Mouse (Mus musculus) olfactory bulb, adult 2 months (tissue): ENCODE data around the gene Ifnlr1. TPM values are rescaled to one million over a fixed set of nuclear protein-coding genes. Genes with fewer than 3 reads are reported as not detected.
A peak's percentile ranks its signal among the peaks of the same experiment; 100 is the strongest.
"Not testable (repeated sequence)": the region's sequence is repeated elsewhere in the genome, so short reads cannot be mapped to it uniquely, and the experiment has no call there.

Experiments used
- H3K27ac ChIP-seq: fragments of 200-500 bp; 2 replicates; pipeline ENCODE4 v1.5.1; 2012; ENCODE audit warnings: low read depth, low read length; ENCODE audit not compliant: insufficient read depth
- H3K4me1 ChIP-seq: fragments of 200-500 bp; 2 replicates; pipeline ENCODE4 v1.6.1; 2012; ENCODE audit warnings: low read length; ENCODE audit not compliant: control insufficient read depth, insufficient read depth
- H3K4me3 ChIP-seq: fragments of 200-500 bp; 2 replicates; pipeline ENCODE4 v1.5.1; 2012; ENCODE audit warnings: mild to moderate bottlenecking, low read depth, low read length, moderate library complexity; ENCODE audit not compliant: insufficient read depth
- CTCF ChIP-seq: fragments of 200-500 bp; IDR thresholded peaks from 2 replicates; pipeline ENCODE4 v1.5.1; 2012; ENCODE audit warnings: low read depth, mild to moderate bottlenecking, low read length, moderate library complexity; ENCODE audit not compliant: insufficient read depth
- POLR2A ChIP-seq: fragments of 200-500 bp; IDR thresholded peaks from 2 replicates; pipeline ENCODE4 v1.6.1; 2012; ENCODE audit warnings: mild to moderate bottlenecking, low read depth, low read length, moderate library complexity; ENCODE audit not compliant: insufficient read depth
- WGBS: fragments of 180-500 bp; shearing (Covaris S2); methylation state at CpG from one replicate; pipeline ENCODE4 v1.1.7; 2018; 5-methylcytosine and 5-hydroxymethylcytosine counted together
- polyA plus RNA-seq: library from polyadenylated mRNA; stranded (reverse); fragments of >200 nt; gene quantifications from 2 replicates; pipeline ENCODE4 v1.2.4, GENCODE M21; 2012; ENCODE audit warnings: low replicate concordance; ENCODE audit not compliant: missing spikeins, insufficient read depth, insufficient read length

The Ifnlr1 gene
- polyA plus RNA-seq, 1 experiment = not detected

DNA sequence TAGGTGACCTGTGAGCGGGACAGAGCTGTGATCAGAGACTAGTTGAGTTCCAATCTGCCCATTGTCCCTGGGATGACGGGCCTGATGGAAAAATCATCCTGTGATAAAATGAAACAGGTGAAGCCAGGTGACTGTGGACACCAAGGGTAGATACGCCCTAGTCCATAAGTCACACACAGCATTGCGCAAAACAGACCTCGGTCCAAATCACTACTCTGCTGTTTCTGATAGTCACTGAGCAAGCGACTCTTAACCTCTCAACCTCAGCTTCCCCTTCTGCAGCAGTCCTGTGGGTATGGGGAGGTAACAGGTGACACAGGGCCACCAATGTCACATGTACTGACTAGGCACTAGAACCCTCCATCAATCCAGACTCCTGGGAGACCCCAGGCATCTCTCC lies 20.0 kb downstream of the Ifnlr1 start:
- Histone ChIP-seq H3K4me1 (no peaks in the 10 kb centered on the region), H3K27ac (no peak overlapping the region), H3K4me3 (no peak overlapping the region)
- TF ChIP-seq CTCF = no peak
- no peak for TF ChIP-seq POLR2A
- WGBS = 98% methylated on average over 6 of the region's 6 CpGs

DNA sequence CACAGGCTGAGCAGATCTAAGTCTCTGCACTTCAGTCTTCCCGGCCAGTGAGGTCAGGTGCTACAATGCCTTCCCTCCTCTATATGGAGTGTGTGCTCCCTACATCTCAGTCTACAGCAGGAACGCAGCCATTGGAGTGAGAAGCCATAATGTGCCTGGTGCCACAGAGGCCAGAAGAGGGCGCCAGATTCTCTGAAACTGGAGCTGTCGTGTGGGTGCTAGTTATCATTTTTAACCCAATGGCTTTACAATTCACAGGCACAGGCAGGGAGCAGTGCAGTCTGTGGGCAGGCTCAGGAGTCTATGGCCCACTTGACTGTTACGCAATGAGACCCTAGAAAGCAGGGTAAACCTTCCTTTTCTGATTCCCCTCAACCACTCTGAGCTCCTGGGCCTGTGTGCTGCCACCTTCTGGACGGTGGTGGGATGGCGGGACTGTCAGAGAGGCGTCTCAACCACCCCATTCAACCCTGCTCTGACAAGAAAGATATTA lies 23.0 kb downstream of the Ifnlr1 start:
- no peak overlapping the region for H3K27ac ChIP-seq
- WGBS = 11% methylated on average over 8 of the region's 8 CpGs
- no peaks in the 10 kb centered on the region for H3K4me1 ChIP-seq
- no peak for TF ChIP-seq POLR2A
- peak; percentile 91 for TF ChIP-seq CTCF
- H3K4me3 ChIP-seq = no peak overlapping the region

DNA sequence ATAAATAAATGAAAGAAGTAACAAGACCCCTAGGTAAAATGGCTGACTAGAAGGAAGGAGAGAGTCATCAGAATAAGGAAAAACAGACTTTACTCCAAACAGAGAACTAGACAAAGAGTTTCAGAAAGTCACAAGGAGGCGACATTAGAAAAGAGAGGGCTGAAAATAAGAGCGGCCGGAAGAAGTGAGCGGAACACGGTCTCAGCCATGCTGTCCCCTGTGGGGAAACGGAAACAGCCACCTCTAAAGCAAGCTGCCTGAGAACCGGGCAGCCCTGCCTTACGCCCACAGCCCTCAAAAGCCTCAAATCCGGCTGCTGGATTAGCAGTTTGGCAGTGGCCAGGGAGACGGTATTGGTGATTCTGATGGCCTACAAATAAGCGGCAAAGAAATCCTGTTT lies 23.5 kb downstream of the Ifnlr1 start:
- 80% methylated on average over 11 of the region's 11 CpGs for WGBS
- TF ChIP-seq POLR2A = no peak
- Histone ChIP-seq H3K4me3 (no peak overlapping the region), H3K27ac (no peak overlapping the region), H3K4me1 (no peaks in the 10 kb centered on the region)

DNA sequence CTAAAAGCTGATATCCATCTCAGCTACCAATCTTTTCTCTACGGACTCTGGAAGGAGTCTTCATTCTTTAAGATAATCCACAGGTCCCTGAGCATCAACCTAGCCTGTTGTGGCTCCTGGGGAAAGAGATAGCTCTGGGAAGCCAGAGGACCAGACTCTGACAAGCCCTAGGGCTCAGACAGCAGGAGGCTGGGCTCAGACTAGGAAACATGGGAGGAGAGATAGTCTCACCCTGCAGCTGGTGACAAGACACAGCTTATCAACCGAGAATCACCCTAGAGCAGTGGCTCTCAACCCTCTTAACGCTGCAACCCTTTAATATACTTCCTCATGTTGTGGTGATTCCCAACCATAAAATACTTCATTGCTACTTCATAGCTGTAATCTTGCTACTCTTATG lies 24.3 kb downstream of the Ifnlr1 start:
- no peaks in the 10 kb centered on the region for H3K4me1 ChIP-seq
- no peak overlapping the region for H3K4me3 ChIP-seq
- WGBS = 89% methylated on average over 3 of the region's 3 CpGs
- TF ChIP-seq POLR2A (no peak), CTCF (no peak)
- no peak overlapping the region for H3K27ac ChIP-seq

DNA sequence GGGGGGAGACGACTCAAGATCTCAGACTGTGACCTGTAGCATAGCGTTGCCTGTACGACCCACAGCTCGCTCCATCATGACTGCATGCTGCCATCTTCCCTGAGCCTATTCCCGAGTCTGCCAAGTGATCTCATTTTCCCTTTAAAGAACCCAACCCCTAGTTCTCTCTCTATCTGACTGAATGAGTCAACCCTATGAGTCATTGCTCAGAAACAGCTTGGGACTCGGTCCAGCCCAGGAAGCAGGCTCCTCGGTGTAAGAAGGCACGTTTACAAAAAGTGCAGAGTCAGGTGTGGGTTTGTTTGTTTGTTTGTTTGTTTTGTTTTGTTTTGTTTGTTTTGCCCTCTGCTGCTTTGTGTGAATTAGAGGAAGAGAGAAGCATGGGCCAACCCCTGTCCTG lies 28.7 kb downstream of the Ifnlr1 start:
- Histone ChIP-seq H3K4me3 (no peak overlapping the region), H3K4me1 (no peaks in the 10 kb centered on the region), H3K27ac (no peak overlapping the region)
- TF ChIP-seq CTCF = no peak
- TF ChIP-seq POLR2A = no peak
- WGBS = 37% methylated on average over 8 of the region's 8 CpGs

DNA sequence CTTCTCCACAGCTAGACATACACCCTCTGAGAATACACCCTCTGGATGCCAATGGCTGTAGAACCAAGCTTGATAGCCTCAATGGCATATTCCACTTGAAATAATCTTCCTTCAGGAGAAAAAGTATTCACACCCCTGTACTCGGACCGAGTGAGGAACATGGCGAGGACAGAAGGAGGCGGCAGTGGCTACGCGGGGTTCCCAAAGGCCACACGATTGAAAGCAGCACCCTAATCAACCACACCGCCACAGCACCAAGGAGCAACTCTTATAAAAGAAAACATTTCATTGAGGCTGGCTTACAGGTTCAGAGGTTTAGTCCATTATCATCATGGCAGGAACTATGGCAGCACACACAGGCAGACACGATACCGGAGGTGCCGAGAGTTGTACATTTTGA lies 30.4 kb downstream of the Ifnlr1 start:
- WGBS = 97% methylated on average over 11 of the region's 11 CpGs
- H3K27ac ChIP-seq, H3K4me3 ChIP-seq, H3K4me1 ChIP-seq: not testable (repeated sequence)

DNA sequence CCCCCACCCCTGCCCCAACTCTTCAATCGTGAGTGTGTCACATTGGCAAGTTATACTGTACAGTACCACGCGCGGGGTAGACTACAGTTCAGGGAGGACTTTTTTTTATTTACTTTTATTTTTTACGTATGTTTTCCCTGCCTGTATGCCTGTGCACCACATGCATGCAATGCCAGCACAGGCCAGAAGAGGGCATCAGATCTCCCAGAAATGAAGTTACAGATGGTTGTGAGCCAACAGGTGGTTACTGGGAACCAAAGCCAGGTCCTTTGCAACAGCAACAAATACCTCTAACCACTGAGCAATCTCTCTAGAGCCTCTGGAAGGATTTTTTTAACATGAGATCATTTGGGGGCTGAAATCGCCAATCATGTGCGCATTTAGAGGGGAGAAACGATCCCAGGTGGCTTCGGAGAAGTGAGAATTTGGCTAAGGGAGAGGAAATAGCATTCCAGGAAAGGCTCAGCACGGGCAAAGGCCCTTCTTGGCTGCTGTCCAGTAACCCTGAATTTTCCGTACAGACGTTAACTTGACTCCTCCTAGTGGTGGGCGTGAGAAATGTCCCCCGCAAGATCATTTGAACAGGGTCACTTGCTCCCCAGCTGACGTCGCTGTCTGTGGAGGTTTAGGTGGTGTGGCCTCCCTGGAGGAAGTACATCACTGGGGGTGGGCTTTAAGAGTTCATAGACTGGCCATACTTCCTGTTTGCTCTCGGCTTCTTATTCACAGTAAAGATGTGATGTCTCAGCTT lies 36.6 kb downstream of the Ifnlr1 start:
- no peaks in the 10 kb centered on the region for H3K4me1 ChIP-seq
- TF ChIP-seq POLR2A (no peak), CTCF (no peak)
- WGBS = 71% methylated on average over 17 of the region's 17 CpGs
- no peak overlapping the region for H3K27ac ChIP-seq
- no peak overlapping the region for H3K4me3 ChIP-seq

DNA sequence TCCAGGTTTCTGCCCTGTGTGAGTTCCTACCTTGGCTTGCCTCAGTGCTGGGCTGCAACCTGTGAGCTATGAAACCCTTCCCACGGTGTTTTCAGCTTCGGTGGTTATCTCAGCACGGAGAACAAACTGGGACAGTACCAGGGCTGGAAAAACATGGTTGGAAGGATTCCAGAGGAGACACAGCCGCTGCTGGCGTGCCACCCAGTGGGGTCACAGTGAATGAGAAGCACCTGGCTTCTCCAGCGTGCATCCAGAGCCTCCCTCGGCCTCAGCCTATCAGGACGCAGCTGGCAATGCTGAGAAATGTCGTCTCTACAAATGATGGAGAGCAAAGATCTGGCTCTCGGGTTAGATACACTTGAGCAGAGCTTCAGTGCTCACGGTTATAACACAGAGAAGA lies 40.3 kb downstream of the Ifnlr1 start:
- Histone ChIP-seq H3K27ac (no peak overlapping the region), H3K4me3 (no peak overlapping the region), H3K4me1 (no peaks in the 10 kb centered on the region)
- WGBS = 58% methylated on average over 11 of the region's 11 CpGs
- no peak for TF ChIP-seq POLR2A
- no peak for TF ChIP-seq CTCF

DNA sequence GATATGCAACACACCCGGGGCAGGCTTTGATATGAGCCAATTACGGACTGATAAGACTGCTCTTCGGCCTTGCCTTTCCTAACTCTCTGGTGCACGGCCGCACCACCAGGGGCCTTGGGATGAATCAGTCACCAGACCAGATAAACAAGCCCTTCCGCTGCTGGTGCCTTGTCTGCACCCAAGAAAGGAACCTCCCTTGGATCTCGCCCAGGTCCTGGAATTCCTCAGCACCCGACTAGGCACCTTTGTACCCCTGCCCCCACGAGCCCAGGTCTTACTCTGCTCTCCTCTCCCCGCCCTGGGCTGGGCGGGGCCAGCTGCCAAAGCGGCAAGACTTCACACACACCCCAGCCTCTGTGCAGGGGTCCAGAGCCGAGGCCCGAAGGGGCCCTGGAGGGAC lies 41.7 kb downstream of the Ifnlr1 start, which contains the start of gene Il22ra1:
TSS of gene Il22ra1 (plus strand) at position 356 of the 400 bp plus-strand sequence.
- H3K4me3 ChIP-seq = no peak within 1 kb of the TSS
- no peak within 1 kb of the TSS for H3K27ac ChIP-seq
- 69% methylated on average over 14 of the region's 14 CpGs for WGBS
- H3K4me1 ChIP-seq = no peaks in the 10 kb centered on the region
- no peak for TF ChIP-seq CTCF
- no peak for TF ChIP-seq POLR2A

DNA sequence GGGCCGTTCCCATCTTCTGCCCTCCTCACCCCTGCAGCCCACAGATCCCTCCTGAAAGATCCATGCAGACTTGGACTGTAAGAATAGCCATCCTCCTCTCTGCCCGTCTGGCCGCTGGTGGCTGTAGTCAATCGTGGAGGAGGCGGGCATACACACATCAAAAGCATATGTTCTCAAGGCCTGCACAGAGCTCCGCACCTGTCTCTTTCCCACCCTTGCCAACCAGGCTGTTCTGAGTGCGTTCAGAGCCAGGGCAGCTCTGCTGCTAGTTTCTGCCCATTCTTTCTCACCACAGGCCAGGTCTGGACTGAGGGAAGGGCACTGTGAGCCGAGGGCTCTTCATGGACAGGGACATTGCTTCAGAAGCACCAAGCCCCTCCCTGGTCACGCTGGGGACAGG lies 44.1 kb downstream of the Ifnlr1 start:
- no peak overlapping the region for H3K27ac ChIP-seq
- 78% methylated on average over 9 of the region's 9 CpGs for WGBS
- no peak for TF ChIP-seq CTCF
- TF ChIP-seq POLR2A = no peak

More for the DNA sequence above, 44.1 kb downstream of the Ifnlr1 start:
- no peaks in the 10 kb centered on the region for H3K4me1 ChIP-seq
- no peak overlapping the region for H3K4me3 ChIP-seq
